Mouse (Mus musculus): ENCODE measurements around the gene Ccdc97. TPM values are rescaled to one million over a fixed set of nuclear protein-coding genes. Genes with fewer than 3 reads are reported as not detected.

Gene Ccdc97
- polyA plus RNA-seq, 1 experiment from 2014 or later, result 40.9 TPM

DNA sequence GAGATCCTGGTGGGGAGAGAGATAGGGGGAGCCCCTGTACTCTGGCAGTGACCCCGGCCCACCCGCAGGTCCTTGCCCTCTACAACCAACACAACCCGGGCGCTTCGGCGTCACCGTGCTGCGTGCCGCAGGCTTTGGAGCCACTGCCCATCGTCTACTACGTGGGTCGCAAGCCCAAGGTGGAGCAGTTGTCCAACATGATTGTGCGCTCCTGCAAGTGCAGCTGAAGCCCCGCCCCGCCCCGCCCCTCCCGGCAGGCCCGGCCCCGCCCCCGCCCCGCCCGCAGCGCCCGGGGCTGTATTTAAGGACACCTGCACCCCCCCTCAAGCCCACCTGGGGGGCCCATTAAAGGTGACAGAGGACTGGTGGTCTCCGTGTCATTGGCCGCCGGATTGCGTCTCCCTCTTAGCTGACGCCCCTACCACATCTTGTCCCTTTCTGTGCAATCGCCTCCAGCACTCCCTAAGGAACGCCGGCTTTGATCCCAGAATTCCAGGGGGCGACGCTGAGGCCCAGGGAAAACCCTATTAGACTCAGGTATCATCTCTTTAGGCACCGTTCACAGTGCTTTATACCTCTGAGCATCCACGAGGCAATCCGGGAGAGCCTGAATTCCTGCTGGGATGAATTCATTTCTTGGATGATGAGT lies 14.0 kb downstream of the Ccdc97 start:
- Histone ChIP-seq H3K27ac (replicated peaks) (no peak overlapping the region), H3K4me2 (peak overlapping the region; percentile 77), H3K36me3 (no peaks in the 10 kb centered on the region), H3K27me3 (no peaks in the 10 kb centered on the region), H3K4me1 (replicated peaks) (peaks cover 18% of the 10 kb centered on the region), H3K9me3 (no peaks in the 10 kb centered on the region), H3K9ac (peak overlapping the region; percentile 49), H3K4me3 (peak overlapping the region; percentile 39)
- peak; percentile 54; the same call in 1 of the 2 replicates for ATAC-seq (ENCODE audit: low FRiP score, low read depth)
- WGBS, result 10% methylated on average over 33 of the region's 37 CpGs

DNA sequence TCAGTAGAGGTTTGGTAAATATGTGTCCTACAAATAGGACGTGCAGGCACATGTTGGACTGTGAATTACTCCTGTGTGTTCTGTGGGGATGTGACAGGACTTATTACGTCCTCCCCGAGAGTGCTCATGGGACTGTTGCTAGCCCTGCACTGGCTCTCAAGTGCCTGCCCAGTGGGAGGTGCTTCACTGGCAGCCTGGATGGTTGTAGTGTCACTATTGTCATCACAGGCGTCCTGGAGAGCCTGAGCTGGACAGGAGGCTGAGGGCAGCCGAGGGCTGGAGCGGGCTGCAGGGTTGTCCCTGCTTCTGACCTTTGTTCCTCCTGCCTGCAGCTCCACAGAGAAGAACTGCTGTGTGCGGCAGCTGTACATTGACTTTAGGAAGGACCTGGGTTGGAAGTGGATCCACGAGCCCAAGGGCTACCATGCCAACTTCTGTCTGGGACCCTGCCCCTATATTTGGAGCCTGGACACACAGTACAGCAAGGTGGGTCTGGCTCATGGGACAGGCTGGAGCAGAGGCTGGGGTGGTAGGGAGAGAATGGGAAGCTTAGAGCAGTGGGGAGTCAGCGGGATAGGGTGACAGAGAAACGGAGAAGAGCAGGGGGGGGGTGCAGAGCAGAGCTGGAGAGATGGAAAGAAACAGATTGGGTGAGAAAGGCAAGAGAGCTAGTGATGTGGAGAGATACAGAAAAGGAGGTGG lies 14.9 kb downstream of the Ccdc97 start:
- Histone ChIP-seq H3K27ac (replicated peaks) (no peak overlapping the region), H3K9me3 (no peaks in the 10 kb centered on the region), H3K4me1 (replicated peaks) (peaks cover 15% of the 10 kb centered on the region), H3K36me3 (no peaks in the 10 kb centered on the region), H3K4me3 (peak overlapping the region; percentile 39; the same call in 1 of the 2 replicates), H3K27me3 (no peaks in the 10 kb centered on the region), H3K9ac (no peak overlapping the region), H3K4me2 (peak overlapping the region; percentile 77)
- WGBS, result 23% methylated on average over 10 of the region's 10 CpGs
- ATAC-seq (ENCODE audit: low FRiP score, low read depth), result 0 out of 2 replicates have a peak, but pooled peaks have one; percentile 10

DNA sequence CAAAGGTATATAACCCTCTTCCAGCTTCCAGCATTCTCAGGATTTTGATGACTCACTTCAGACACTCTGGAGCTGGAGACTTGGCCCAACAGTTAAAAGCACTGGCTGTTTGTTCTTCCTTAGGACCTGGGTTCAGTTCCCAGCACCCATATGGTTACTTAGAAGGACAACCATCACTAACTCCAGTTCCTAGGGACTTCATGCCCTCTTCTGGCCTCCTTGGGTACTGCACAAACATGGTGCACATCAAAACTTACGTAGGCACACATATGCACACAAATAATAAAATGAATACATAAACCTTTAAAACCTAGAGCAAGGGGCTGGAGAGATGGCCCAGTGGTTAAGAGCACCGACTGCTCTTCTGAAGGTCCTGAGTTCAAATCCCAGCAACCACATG lies 16.5 kb downstream of the Ccdc97 start:
- WGBS, result 97% methylated on average over 2 of the region's 2 CpGs
- Histone ChIP-seq H3K9me3 (no peaks in the 10 kb centered on the region), H3K4me1 (replicated peaks) (peaks cover 15% of the 10 kb centered on the region), H3K27ac (replicated peaks) (no peak overlapping the region), H3K4me2 (no peak overlapping the region), H3K9ac (no peak overlapping the region), H3K4me3 (no peak overlapping the region), H3K36me3 (no peaks in the 10 kb centered on the region), H3K27me3 (no peaks in the 10 kb centered on the region)
- no peak for ATAC-seq (ENCODE audit: low FRiP score, low read depth)

- Histone ChIP-seq H3K4me3 (no peak overlapping the region), H3K4me1 (replicated peaks) (peaks cover 15% of the 10 kb centered on the region), H3K9me3 (no peaks in the 10 kb centered on the region), H3K27me3 (no peaks in the 10 kb centered on the region), H3K4me2 (no peak overlapping the region), H3K9ac (no peak overlapping the region), H3K27ac (replicated peaks) (no peak overlapping the region), H3K36me3 (no peaks in the 10 kb centered on the region)
- 74% methylated on average over 12 of the region's 12 CpGs for WGBS
- ATAC-seq (ENCODE audit: low FRiP score, low read depth), result no peak
Measured at GRCm38 (mm10) chr7:25700732-25701131, 18.2 kb downstream of the Ccdc97 start.

DNA sequence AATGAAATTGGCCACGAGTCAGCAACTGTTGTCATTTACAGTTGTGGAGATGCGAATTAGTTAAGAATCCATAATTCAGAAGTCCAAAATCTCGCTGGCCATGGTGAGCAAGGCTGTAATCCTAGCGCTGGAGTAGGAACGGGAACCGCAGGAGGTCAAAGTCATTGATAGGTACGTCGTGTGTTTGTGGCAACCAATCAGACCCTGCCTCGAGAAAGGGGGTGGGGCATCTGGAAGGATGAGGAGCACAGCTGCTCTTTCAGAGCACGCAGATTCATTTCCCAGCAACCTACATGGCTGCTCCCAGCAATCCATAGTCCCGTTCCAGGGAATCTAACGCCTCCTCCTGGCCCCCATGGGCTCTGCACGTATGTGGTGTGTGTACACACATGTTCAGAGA lies 19.0 kb downstream of the Ccdc97 start:
- no peak for ATAC-seq (ENCODE audit: low FRiP score, low read depth)
- Histone ChIP-seq H3K27ac (replicated peaks) (no peak overlapping the region), H3K36me3 (no peaks in the 10 kb centered on the region), H3K27me3 (no peaks in the 10 kb centered on the region), H3K9ac (no peak overlapping the region), H3K4me1 (replicated peaks) (peaks cover 12% of the 10 kb centered on the region), H3K4me2 (no peak overlapping the region), H3K9me3 (no peaks in the 10 kb centered on the region), H3K4me3 (no peak overlapping the region)
- 53% methylated on average over 13 of the region's 13 CpGs for WGBS

- 45% methylated on average over 8 of the region's 8 CpGs for WGBS
- ATAC-seq (ENCODE audit: low FRiP score, low read depth), result peak; percentile 38; the same call in 1 of the 2 replicates
- Histone ChIP-seq H3K9me3 (no peaks in the 10 kb centered on the region), H3K4me2 (no peak overlapping the region), H3K36me3 (no peaks in the 10 kb centered on the region), H3K27ac (replicated peaks) (no peak overlapping the region), H3K4me1 (replicated peaks) (peaks cover 5% of the 10 kb centered on the region), H3K4me3 (no peak overlapping the region), H3K27me3 (peaks cover 24% of the 10 kb centered on the region), H3K9ac (no peak overlapping the region)
Measured at GRCm38 (mm10) chr7:25694104-25694503, 24.8 kb downstream of the Ccdc97 start.

DNA sequence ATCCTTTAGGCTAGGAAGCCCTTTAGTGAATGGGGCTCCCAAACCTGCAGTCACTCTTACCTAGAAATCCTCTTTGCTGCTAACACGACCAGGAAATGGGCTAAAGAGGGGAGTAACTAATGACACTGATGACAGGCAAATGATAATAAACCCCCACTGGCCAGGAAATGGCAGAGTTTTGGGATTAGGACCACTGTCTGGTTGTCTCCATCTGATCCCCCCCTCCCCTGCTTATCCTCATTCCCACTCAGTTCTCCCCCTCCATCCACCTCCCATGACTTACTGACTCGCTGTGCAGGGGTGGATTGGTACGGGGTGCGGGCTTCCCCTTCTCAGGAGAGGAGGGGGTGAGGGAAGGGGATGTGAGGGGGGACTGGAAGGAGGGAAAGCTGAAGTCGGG lies 28.8 kb downstream of the Ccdc97 start:
- 30% methylated on average over 5 of the region's 5 CpGs for WGBS
- Histone ChIP-seq H3K9ac (no peak overlapping the region), H3K9me3 (no peaks in the 10 kb centered on the region), H3K27me3 (peaks cover 64% of the 10 kb centered on the region), H3K36me3 (no peaks in the 10 kb centered on the region), H3K27ac (replicated peaks) (no peak overlapping the region), H3K4me1 (replicated peaks) (peaks cover 31% of the 10 kb centered on the region), H3K4me2 (peak overlapping the region; percentile 83; the same call in 1 of the 2 replicates), H3K4me3 (peak overlapping the region; percentile 40; the same call in 1 of the 2 replicates)
- no peak for ATAC-seq (ENCODE audit: low FRiP score, low read depth)

DNA sequence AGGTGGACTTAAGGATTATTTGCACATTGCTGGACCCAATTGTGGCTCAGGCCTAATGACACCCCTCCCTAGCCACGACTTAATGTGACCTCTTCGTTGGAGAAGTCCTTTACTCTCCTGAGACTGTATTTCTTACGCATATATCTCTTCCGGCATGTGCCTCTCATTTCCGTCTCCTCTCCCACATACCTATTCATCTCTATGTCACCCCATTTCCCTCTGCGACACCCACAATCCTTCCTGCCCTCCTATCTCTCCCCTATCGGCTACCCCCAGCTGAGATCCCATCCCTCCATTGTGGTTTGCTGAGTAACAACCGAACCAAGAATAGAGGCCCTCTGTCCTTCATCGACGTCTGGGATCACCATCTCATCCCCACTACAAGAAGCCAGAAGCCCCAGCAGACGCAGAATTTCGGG lies 29.3 kb downstream of the Ccdc97 start:
- Histone ChIP-seq H3K36me3 (no peaks in the 10 kb centered on the region), H3K4me1 (replicated peaks) (peaks cover 31% of the 10 kb centered on the region), H3K4me2 (peak overlapping the region; percentile 83), H3K9me3 (no peaks in the 10 kb centered on the region), H3K27ac (replicated peaks) (no peak overlapping the region), H3K9ac (0 out of 2 replicates have a peak overlapping the region, but pooled peaks have one; percentile 32), H3K4me3 (peak overlapping the region; percentile 40), H3K27me3 (peaks cover 65% of the 10 kb centered on the region)
- ATAC-seq (ENCODE audit: low FRiP score, low read depth), result no peak
- WGBS, result 12% methylated on average over 12 of the region's 12 CpGs

- 2% methylated on average over 46 of the region's 52 CpGs for WGBS
- H3K27ac ChIP-seq (replicated peaks), result no peak overlapping the region
- H3K9me3 ChIP-seq, result no peaks in the 10 kb centered on the region
- peak overlapping the region; percentile 83 for H3K4me2 ChIP-seq
- peaks cover 65% of the 10 kb centered on the region for H3K27me3 ChIP-seq
- no peaks in the 10 kb centered on the region for H3K36me3 ChIP-seq
- H3K4me3 ChIP-seq, result peak overlapping the region; percentile 40
- peaks cover 31% of the 10 kb centered on the region for H3K4me1 ChIP-seq (replicated peaks)
- H3K9ac ChIP-seq, result peak overlapping the region; percentile 32; the same call in 1 of the 2 replicates
- ATAC-seq (ENCODE audit: low FRiP score, low read depth), result peak; percentile 32; the same call in 1 of the 2 replicates
Measured at GRCm38 (mm10) chr7:25688810-25689586, 29.9 kb downstream of the Ccdc97 start.

DNA sequence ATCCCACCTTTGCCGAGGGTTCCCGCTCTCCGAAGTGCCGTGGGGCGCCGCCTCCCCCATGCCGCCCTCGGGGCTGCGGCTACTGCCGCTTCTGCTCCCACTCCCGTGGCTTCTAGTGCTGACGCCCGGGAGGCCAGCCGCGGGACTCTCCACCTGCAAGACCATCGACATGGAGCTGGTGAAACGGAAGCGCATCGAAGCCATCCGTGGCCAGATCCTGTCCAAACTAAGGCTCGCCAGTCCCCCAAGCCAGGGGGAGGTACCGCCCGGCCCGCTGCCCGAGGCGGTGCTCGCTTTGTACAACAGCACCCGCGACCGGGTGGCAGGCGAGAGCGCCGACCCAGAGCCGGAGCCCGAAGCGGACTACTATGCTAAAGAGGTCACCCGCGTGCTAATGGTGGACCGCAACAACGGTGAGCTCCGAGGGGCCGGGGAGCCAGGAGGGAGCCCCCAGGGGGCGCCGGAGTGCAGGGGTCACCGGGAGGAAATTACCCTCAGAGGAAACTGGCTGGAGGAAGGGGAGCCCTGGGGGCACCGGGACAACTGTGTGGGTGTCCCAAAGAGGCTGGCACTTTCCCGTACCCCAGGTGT lies 31.0 kb downstream of the Ccdc97 start:
- peak overlapping the region; percentile 83 for H3K4me2 ChIP-seq
- H3K4me1 ChIP-seq (replicated peaks), result peaks cover 31% of the 10 kb centered on the region
- no peaks in the 10 kb centered on the region for H3K9me3 ChIP-seq
- no peak overlapping the region for H3K27ac ChIP-seq (replicated peaks)
- 0 out of 2 replicates have a peak, but pooled peaks have one; percentile 10 for ATAC-seq (ENCODE audit: low FRiP score, low read depth)
- no peaks in the 10 kb centered on the region for H3K36me3 ChIP-seq
- under 1% methylated on average over 47 of the region's 47 CpGs for WGBS
- peaks cover 65% of the 10 kb centered on the region for H3K27me3 ChIP-seq
- H3K9ac ChIP-seq, result peak overlapping the region; percentile 1; the same call in 1 of the 2 replicates
- H3K4me3 ChIP-seq, result peak overlapping the region; percentile 40

DNA sequence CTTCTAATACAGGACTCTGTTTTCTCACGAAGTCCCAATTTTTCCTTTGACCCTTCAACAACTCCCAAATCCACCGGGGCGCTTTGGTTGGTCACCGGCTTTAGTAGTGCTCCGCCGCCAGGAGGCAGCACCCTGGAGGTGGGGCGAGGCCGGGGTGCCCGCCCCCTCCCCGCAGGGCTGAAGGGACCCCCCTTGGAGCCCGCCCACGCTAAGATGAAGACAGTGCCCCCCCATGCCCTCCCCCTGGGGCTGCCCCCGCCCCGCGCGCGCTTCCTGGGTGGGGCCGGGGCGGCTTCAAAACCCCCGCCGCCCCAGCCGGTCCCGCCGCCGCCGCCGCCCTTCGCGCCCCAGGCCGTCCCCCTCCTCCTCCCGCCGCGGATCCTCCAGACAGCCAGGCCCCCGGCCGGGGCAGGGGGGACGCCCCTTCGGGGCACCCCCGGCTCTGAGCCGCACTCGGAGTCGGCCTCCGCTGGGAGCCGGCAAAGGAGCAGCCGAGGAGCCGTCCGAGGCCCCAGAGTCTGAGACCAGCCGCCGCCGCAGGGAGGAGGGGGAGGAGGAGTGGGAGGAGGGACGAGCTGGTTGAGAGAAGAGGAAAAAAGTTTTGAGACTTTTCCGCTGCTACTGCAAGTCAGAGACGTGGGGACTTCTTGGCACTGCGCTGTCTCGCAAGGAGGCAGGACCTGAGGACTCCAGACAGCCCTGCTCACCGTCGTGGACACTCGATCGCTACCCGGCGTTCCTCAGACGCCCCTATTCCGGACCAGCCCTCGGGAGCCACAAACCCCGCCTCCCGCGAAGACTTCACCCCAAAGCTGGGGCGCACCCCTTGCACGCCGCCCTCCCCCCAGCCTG lies 32.0 kb downstream of the Ccdc97 start, which contains the start of gene Tgfb1:
TSS of gene Tgfb1 (plus strand) at position 323 of the 852 bp plus-strand sequence.
- Histone ChIP-seq H3K4me2 (peak within 1 kb of the TSS; percentile 83), H3K4me1 (replicated peaks) (peaks cover 36% of the 10 kb centered on the region), H3K9me3 (no peaks in the 10 kb centered on the region), H3K27ac (replicated peaks) (no peak within 1 kb of the TSS), H3K4me3 (peak within 1 kb of the TSS; percentile 40), H3K27me3 (peaks cover 64% of the 10 kb centered on the region), H3K9ac (peak within 1 kb of the TSS; percentile 37), H3K36me3 (no peaks in the 10 kb centered on the region)
- peak; percentile 13; the same call in 1 of the 2 replicates for ATAC-seq (ENCODE audit: low FRiP score, low read depth)
- WGBS, result 2% methylated on average over 41 of the region's 69 CpGs
